Mouse (Mus musculus): Measurements from ENCODE around the gene C8b. TPM values are rescaled to one million over a fixed set of nuclear protein-coding genes. Genes with fewer than 3 reads are reported as not detected.

C8b gene
- total RNA-seq, 2 experiments from 2014 or later: not detected

DNA sequence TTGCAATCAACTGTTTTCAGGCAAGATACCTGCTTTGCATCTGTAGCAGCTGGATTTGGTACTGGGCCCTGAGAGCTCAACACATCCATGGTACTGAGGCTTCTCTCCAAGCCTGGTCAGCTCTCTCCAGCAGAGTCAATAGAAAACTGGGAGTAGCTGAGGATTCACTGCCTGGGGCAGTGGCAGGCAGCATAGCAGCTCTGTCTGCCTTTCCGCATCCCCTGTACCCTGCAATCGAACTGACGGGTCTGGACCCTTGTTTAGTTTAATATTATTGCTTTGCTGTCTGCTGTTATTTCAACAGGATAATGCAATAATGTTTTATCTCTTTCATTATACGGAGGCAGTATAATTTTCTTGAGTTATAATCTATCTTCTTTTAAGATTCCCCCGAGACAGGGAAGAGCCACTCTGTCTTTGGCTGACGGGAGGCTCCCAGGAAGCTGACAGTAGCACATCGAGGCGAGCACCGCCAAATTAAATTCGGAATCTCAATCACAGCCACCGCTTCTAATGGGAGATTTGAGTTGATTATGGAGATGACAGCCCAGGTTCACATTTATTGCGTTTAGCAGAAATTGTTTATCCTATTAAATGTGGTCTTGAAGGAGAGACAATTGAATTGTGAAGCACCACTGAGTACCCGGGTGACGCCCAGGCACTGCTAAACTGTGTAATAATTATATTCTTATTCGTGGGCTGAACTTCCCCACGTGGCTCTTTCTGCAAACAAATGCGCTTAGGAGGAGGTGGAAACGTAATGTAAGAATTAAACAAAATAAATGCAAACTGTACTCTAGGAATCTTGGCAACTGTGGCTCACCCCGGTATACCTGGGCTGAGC is 39.5 kb downstream of the C8b start:
- no peak for ATAC-seq (replicated peaks; ENCODE audit: low FRiP score, poor library complexity, severe bottlenecking)

DNA sequence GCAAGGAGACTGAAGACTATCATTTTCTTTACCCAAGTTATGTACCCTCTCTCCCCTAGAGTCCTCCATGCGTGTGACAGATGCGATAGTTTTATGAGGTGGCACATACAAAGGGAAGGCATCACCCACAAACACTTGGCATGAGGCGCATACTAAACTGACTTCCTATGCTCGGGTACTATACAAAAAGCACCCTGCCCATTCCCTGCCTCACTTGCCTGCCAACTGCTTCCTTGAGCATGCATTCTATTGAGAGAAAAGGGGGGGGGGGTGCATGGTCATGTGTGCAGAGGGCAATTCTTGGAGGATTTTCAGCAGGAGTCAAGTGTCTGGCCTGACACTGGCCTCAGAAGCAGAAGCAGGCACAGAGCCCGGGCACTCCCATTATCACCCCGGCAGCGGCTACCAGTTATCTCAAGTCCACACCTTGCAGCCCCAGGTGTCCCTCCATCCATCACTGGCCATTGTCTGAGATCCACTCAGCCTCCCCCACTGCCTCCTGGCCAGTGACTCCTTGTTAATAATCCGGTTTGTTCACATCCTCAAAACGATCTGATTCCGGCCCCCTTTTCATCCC is 44.7 kb downstream of the C8b start:
- no peak for ATAC-seq (replicated peaks; ENCODE audit: low FRiP score, poor library complexity, severe bottlenecking)

- no peak for ATAC-seq (replicated peaks; ENCODE audit: low FRiP score, poor library complexity, severe bottlenecking)
Measured at GRCm38 (mm10) chr4:104813617-104814016, 47.5 kb downstream of the C8b start.

GRCm38 (mm10) chr4:104816519-104817232 is 50.6 kb downstream of the C8b start:
- ATAC-seq (replicated peaks; ENCODE audit: low FRiP score, poor library complexity, severe bottlenecking): no peak

- ATAC-seq (replicated peaks; ENCODE audit: low FRiP score, poor library complexity, severe bottlenecking): no peak
Measured at GRCm38 (mm10) chr4:104817509-104817908, 51.4 kb downstream of the C8b start.

- no peak for ATAC-seq (replicated peaks; ENCODE audit: low FRiP score, poor library complexity, severe bottlenecking)
Measured at GRCm38 (mm10) chr4:104818986-104819385, 52.9 kb downstream of the C8b start.

DNA sequence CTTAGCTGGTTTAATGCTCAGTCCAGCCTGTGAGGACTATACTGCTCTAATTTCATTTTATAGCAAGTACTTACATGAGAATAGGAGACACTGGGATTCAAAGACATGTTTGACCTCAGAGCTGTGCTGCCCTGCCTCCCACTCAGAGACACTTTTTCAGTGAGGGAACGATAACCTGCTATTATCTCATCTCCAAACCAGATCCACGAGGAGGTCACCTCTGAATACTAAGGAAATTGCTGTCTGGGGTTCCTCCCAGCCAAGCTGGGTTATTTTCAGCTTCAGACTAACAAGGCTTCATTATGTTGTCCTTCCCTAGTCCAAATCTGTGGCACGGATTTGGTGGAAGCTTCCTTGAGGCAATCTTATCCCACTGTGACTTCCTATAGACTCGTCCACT is 53.8 kb downstream of the C8b start:
- no peak for ATAC-seq (replicated peaks; ENCODE audit: low FRiP score, poor library complexity, severe bottlenecking)

GRCm38 (mm10) chr4:104823597-104824101 is 57.5 kb downstream of the C8b start:
- ATAC-seq (replicated peaks; ENCODE audit: low FRiP score, poor library complexity, severe bottlenecking): no peak

GRCm38 (mm10) chr4:104824381-104825077 is 58.4 kb downstream of the C8b start:
- no peak for ATAC-seq (replicated peaks; ENCODE audit: low FRiP score, poor library complexity, severe bottlenecking)

DNA sequence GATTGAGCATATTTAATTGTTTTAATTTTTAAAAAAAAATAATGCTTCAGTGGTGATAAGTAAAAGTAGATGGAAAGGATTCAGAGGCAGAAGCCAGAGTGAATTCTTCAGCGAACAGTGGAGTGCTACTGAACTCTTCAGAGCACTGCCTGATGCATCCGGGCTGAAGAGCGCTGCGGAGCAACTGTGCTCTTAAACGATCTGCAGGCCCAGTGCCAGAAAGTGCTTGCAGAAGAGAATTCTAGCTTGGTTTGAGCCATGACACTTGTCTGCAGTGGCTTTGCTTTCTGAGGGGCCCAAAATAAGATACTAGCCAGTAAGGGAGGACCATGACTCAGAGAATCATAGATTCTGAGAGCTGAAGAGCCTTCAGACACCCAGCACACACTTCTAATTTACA is 62.8 kb downstream of the C8b start:
- ATAC-seq (replicated peaks; ENCODE audit: low FRiP score, poor library complexity, severe bottlenecking): no peak

GRCm38 (mm10) chr4:104835096-104835495 is 69.0 kb downstream of the C8b start:
- ATAC-seq (replicated peaks; ENCODE audit: low FRiP score, poor library complexity, severe bottlenecking): no peak

DNA sequence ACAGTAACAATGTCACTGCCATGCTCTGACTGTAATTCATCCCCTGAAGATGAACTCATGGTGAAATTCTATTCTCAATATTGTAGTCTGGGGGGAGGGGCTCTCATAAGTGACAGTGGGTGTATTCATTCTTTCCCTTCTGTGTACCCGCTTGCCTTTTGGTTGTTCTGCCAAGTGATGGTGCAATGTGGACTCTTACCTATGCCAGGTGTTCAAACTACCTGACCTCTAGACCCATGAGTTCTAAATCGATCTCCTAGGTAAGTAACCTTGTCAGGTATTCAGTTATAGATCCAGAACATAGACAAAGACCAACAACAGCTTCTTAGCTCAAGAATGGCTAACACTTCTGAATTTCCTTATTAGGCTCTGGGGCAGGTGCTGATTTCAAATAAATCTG is 72.2 kb downstream of the C8b start:
- ATAC-seq (replicated peaks; ENCODE audit: low FRiP score, poor library complexity, severe bottlenecking): no peak

DNA sequence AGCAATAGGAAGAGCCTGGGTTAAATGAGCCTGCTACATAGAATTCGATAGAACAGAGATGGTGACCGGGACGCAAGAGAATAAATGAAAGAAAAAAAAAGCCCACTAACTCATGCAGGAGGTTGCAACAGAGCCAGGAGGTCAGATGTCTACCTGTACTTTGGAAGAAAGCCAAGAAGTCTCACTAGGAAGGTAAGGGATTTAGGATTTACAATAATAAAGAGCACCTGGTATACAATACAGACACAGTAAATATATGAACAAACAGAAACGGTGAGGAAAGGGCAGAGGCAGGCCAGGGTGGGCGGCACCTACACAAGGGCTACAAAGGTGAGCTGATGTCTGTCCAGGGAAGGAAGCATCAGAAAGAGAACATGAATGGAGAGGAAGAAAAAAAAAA is 76.1 kb downstream of the C8b start:
- no peak for ATAC-seq (replicated peaks; ENCODE audit: low FRiP score, poor library complexity, severe bottlenecking)

DNA sequence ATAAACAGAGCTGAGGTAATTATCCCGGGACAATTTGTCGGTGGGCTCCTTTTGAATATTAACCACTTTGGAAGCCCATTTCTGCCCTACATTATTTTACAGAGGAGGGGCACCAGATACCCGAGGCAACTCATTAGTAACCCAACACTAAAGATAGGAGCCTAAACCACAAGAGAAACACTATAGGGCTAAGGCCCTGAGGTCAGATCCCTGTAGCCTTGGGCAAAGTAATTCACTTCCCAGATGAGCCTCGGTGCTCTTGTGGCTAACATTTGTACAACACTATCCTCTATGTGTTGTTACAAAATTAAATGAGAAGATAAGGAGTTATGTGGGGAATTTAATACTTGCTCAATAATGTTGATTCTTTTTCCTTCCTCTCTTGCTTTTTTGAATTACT is 77.4 kb downstream of the C8b start:
- ATAC-seq (replicated peaks; ENCODE audit: low FRiP score, poor library complexity, severe bottlenecking): no peak

Other genes starting within 250 kb of the C8b start
- gene Gm17662, start 91.0 kb downstream of the C8b start, total RNA-seq (2015; ENCODE audit: low replicate concordance): not detected in 2 replicates
- gene Gm17662, start 91.0 kb downstream of the C8b start, total RNA-seq (2017; ENCODE audit: low replicate concordance): not detected in 2 replicates
- not detected in 2 replicates for gene C8a, start 110.1 kb downstream of the C8b start, total RNA-seq (2015; ENCODE audit: low replicate concordance)
- not detected in 2 replicates for gene C8a, start 110.1 kb downstream of the C8b start, total RNA-seq (2017; ENCODE audit: low replicate concordance)
- gene Fyb2, start 147.1 kb downstream of the C8b start, total RNA-seq (2015; ENCODE audit: low replicate concordance): not detected in 2 replicates
- gene Fyb2, start 147.1 kb downstream of the C8b start, total RNA-seq (2017; ENCODE audit: low replicate concordance): not detected in 2 replicates

All from erythroid progenitor cell, adult 5-6 weeks (primary cell).